Mouse (Mus musculus) embryonic facial prominence, embryonic 13.5 days (tissue): ENCODE data around the gene Ubap2l. TPM values are rescaled to one million over a fixed set of nuclear protein-coding genes. Genes with fewer than 3 reads are reported as not detected.

Source experiments
- ATAC-seq: fragments of 200-750 bp; cut with Nextera tagmentation; 2 replicates; pipeline ENCODE4 v1.8.0; 2017; ENCODE audit warnings: low read depth; ENCODE audit not compliant: insufficient number of reproducible peaks, insufficient read depth, low FRiP score, low TSS enrichment
- H3K27ac ChIP-seq: fragments of 300-500 bp; sonication (generic); 2 replicates; pipeline ENCODE4 v1.5.1; 2015; ENCODE audit warnings: moderate library complexity, mild to moderate bottlenecking, inconsistent platforms
- H3K27me3 ChIP-seq: fragments of 300-500 bp; sonication (generic); 2 replicates; pipeline ENCODE4 v1.6.1; 2015; ENCODE audit warnings: mild to moderate bottlenecking, inconsistent platforms
- H3K36me3 ChIP-seq: fragments of 300-500 bp; sonication (generic); 2 replicates; pipeline ENCODE4 v1.6.1; 2015; ENCODE audit warnings: mild to moderate bottlenecking, inconsistent platforms
- H3K4me1 ChIP-seq: fragments of 300-500 bp; sonication (generic); 2 replicates; pipeline ENCODE4 v1.6.1; 2015; ENCODE audit warnings: inconsistent platforms
- H3K4me2 ChIP-seq: fragments of 300-500 bp; sonication (generic); 2 replicates; pipeline ENCODE4 v1.6.1; 2015; ENCODE audit warnings: moderate library complexity, mild to moderate bottlenecking, inconsistent platforms
- H3K4me3 ChIP-seq: fragments of 300-500 bp; sonication (generic); 2 replicates; pipeline ENCODE4 v1.5.1; 2015; ENCODE audit warnings: mild to moderate bottlenecking, inconsistent platforms
- H3K9ac ChIP-seq: fragments of 300-500 bp; sonication (generic); 2 replicates; pipeline ENCODE4 v1.6.1; 2015; ENCODE audit warnings: mild to moderate bottlenecking, inconsistent platforms
- H3K9me3 ChIP-seq: fragments of 300-500 bp; sonication (generic); 2 replicates; pipeline ENCODE4 v1.6.1; 2016; ENCODE audit warnings: inconsistent platforms
- WGBS: fragments of 180-500 bp; shearing (Covaris S2); methylation state at CpG from one replicate; pipeline ENCODE4 v1.1.7; 2015; ENCODE audit warnings: mixed read lengths; 5-methylcytosine and 5-hydroxymethylcytosine counted together
- polyA plus RNA-seq: library from polyadenylated mRNA; unstranded; fragments of >200 nt; fragmentation: Nextera tagmentation; extraction: Ambion mirVana; gene quantifications from 2 replicates; pipeline ENCODE4 v1.2.1, GENCODE M21; 2015

The Ubap2l gene
- polyA plus RNA-seq, 1 experiment from 2014 or later = 231 TPM

DNA sequence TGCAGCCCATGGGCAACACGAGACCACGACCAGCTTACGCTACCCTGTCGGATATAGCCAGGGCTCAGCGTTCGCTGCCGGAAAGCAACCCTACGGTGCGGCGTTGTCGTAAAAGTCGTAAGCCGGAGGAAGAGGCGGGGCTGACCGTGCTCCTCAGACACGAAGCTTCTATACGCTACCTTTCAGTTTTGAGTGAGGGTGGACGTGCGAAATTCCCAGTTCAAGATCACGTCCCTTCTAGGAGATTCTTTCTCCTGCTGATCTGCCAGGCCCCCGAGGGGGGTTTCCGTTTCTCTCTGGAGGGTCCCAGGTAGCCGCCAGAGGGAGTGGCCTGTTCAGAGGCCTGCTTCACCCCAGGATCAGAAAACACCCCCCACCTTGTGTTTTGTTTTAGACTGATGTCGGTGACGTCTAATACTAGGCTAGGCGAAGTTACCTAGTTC, 53.8 kb downstream of the Ubap2l start, which contains the start of gene Hax1:
Gene Hax1, minus strand, starts transcription at position 169 of the 443 bp plus-strand sequence.
- H3K9me3 ChIP-seq = no peaks in the 10 kb centered on the region
- H3K27me3 ChIP-seq = no peaks in the 10 kb centered on the region
- peak within 1 kb of the TSS; percentile 99 for H3K27ac ChIP-seq
- H3K4me3 ChIP-seq = peak within 1 kb of the TSS; percentile 79
- H3K4me1 ChIP-seq = peaks cover 24% of the 10 kb centered on the region
- peaks cover 62% of the 10 kb centered on the region for H3K36me3 ChIP-seq
- H3K4me2 ChIP-seq = peak within 1 kb of the TSS; percentile 76
- peak; percentile 92 for ATAC-seq
- H3K9ac ChIP-seq = peak within 1 kb of the TSS; percentile 90
- WGBS = under 1% methylated on average over 26 of the region's 26 CpGs

DNA sequence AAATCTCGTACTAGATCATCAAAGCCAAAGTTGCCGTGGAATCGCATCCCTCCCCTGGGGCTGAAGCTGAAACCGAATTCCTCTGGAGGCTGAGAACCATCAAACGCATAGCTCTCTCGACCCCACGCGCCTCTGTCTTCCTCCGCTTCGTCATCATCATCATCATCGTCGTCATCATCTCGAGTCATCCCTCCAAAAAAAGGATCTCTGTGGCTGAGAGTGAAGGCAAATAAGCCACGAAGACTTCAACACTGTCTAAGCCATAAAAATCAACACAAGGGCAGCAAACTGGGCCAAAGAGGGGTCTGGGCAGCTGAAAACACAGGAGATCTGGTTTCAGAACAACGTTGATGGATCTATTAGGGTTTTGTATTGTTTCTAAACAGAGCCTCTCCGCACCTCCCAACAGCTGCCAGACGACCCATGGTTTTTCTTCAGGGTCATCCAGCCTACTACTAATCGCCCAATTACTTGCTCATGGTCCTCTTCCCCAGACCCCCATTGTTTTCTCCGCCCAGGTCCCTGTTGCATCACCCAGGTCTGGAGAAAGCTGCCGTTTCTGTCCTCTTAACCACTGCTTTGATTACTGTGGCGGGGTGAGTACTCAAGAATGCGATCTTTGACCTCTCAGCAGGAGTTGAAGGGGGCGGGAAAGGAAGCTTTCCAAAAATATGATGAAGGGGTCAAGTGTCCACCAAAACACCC, 54.5 kb downstream of the Ubap2l start:
- peak overlapping the region; percentile 99 for H3K27ac ChIP-seq
- peaks cover 24% of the 10 kb centered on the region for H3K4me1 ChIP-seq
- peak overlapping the region; percentile 79 for H3K4me3 ChIP-seq
- no peaks in the 10 kb centered on the region for H3K9me3 ChIP-seq
- H3K36me3 ChIP-seq = peaks cover 57% of the 10 kb centered on the region
- H3K27me3 ChIP-seq = no peaks in the 10 kb centered on the region
- WGBS = 2% methylated on average over 23 of the region's 23 CpGs
- peak overlapping the region; percentile 76 for H3K4me2 ChIP-seq
- peak; percentile 16 for ATAC-seq
- peak overlapping the region; percentile 90 for H3K9ac ChIP-seq

DNA sequence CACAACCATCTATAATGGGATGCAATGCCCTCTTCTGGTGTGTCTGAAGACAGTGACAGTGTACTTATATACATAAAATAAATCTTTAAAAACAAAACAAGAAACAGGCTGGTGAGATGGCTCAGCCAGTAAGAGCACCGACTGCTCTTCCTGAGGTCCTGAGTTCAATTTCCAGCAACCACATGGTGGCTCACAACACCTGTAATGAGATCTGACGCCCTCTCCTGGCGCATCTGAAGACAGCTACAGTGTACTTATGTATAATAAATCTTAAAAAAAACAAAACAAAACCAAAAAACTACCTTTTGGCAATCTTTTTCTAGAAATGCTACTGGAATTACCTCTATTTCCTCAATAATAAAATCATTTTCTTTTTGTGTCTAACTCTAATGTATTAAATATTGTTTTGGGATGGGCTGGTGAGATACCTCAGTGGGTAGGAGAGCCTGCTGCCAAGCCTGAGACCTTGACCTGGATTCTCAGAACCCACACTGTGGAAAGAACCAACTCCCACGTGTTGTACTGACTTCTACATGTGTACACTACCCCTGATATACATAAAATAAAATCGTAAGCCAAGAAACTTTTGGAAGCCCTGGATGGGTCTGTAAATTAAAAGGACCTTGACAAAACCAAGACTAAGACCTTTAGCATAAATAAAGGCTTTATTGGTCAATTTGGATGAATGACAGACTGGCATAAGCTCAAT, 57.5 kb downstream of the Ubap2l start:
- H3K27me3 ChIP-seq = no peaks in the 10 kb centered on the region
- H3K4me2 ChIP-seq = no peak overlapping the region
- ATAC-seq = no peak
- H3K4me3 ChIP-seq = no peak overlapping the region
- H3K36me3 ChIP-seq = peaks cover 40% of the 10 kb centered on the region
- no peak overlapping the region for H3K9ac ChIP-seq
- no peak overlapping the region for H3K27ac ChIP-seq
- H3K9me3 ChIP-seq = no peaks in the 10 kb centered on the region
- 90% methylated on average over 5 of the region's 5 CpGs for WGBS
- H3K4me1 ChIP-seq = peaks cover 19% of the 10 kb centered on the region

DNA sequence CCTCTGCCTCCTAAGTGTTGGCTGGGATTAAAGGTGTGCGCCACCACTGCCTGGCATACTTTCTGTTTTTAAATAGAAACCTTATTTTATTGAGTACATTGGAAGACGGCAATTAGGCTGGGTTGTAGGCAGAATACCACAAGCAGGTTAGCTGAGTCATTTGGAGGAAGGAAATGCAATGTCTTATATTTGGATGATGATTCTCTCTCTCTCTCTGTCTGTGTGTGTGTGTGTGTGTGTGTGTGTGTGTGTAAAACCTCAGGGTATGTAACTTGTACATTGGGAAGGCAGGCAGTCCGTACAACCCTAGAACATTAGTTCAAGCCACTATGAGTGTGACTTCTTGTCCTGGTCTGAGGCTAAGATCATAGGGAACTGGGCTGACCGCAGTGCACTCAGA, 64.6 kb downstream of the Ubap2l start:
- Histone ChIP-seq H3K4me1 (no peaks in the 10 kb centered on the region), H3K9ac (no peak overlapping the region), H3K36me3 (peaks cover 8% of the 10 kb centered on the region; the same call in 1 of the 2 replicates), H3K27ac (no peak overlapping the region), H3K4me2 (no peak overlapping the region), H3K9me3 (no peaks in the 10 kb centered on the region), H3K27me3 (no peaks in the 10 kb centered on the region), H3K4me3 (no peak overlapping the region)
- ATAC-seq = no peak
- WGBS = 92% methylated on average over 4 of the region's 4 CpGs

DNA sequence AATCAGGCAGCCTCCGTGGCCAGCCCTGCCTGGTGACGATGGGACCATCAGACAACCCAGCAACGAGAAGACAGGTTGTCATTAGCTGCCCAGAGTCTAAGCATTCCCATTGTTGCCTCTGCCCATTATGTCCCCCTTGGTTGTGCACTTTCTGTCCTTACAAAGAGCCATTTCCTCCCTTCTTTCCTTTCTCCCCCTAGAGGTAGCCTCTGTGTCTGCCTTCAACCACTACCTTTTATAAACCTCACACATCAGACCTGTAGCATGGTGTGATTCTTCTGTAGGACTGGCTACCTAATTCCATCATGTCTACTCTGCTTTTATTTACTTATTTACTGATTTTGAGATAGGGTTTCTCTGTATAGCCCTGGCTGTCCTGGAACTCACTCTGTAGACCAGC, 65.2 kb downstream of the Ubap2l start:
- no peak overlapping the region for H3K4me2 ChIP-seq
- H3K36me3 ChIP-seq = peaks cover 6% of the 10 kb centered on the region; the same call in 1 of the 2 replicates
- H3K27me3 ChIP-seq = no peaks in the 10 kb centered on the region
- ATAC-seq = no peak
- no peak overlapping the region for H3K9ac ChIP-seq
- no peaks in the 10 kb centered on the region for H3K4me1 ChIP-seq
- no peaks in the 10 kb centered on the region for H3K9me3 ChIP-seq
- no peak overlapping the region for H3K27ac ChIP-seq
- H3K4me3 ChIP-seq = no peak overlapping the region
- 57% methylated on average over 3 of the region's 3 CpGs for WGBS

DNA sequence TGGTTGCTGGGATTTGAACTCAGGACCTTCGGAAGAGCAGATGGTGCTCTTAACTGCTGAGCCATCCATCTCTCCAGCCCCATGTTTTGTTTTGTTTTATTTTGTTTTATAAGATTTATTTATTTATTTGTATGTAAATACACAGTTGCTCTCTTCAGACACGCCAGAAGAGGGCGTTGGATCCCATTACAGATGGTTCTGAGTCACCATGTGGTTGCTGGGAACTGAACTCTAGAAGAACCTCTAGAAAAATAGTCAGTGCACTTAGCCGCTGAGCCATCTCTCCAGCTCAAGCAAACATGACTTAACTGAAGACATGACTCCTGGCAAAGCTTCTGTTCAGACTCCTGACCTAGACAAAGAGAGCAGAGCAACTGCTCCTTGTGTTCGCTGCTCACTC, 70.0 kb downstream of the Ubap2l start:
- Histone ChIP-seq H3K36me3 (no peaks in the 10 kb centered on the region), H3K27me3 (no peaks in the 10 kb centered on the region), H3K27ac (no peak overlapping the region), H3K4me3 (no peak overlapping the region), H3K9ac (no peak overlapping the region), H3K9me3 (no peaks in the 10 kb centered on the region), H3K4me1 (no peaks in the 10 kb centered on the region), H3K4me2 (no peak overlapping the region)
- ATAC-seq = no peak
- 71% methylated on average over 5 of the region's 5 CpGs for WGBS

DNA sequence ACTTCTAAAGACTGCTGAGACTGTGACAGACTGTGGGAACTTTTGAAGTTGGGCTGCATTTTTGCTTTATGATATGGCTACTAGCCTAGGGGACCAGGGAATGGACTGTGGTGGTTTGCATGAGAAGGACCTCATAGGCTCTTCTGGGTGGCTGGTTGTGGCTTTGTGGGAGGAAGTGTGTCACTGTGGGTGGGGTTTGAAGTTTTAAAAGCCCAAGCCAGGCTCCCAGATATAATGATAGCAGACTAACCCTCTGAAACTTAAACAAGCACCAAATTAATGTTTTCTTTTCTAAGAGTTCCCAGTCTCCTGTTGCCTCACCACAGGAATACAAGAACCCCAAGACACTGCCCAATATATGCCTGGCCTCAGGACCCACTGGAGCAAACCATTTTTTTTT, 75.6 kb downstream of the Ubap2l start:
- Histone ChIP-seq H3K9ac (no peak overlapping the region), H3K4me1 (no peaks in the 10 kb centered on the region), H3K36me3 (no peaks in the 10 kb centered on the region), H3K27me3 (no peaks in the 10 kb centered on the region), H3K4me2 (no peak overlapping the region), H3K4me3 (no peak overlapping the region), H3K27ac (no peak overlapping the region), H3K9me3 (no peaks in the 10 kb centered on the region)
- ATAC-seq = no peak

DNA sequence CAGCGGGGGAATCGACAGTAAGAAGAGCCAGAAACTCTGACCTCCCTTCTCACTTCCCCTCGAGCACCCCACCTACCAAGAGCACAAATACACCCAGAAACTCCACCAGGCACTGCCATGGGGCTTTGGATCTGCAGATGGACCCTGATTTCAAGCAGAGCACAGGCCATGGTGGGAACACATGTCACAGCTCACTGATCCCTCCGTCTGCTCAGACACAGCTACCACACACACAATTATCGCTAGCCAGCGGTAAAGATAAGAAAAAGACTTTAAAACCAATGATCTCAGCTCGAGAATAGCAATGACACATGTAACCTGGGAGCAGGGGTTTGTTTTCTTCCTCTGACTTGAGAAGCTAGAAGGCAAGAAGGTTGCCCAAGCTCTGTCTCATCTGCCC, 83.9 kb downstream of the Ubap2l start:
- Histone ChIP-seq H3K27ac (no peak overlapping the region), H3K27me3 (no peaks in the 10 kb centered on the region), H3K4me3 (no peak overlapping the region), H3K4me2 (no peak overlapping the region), H3K36me3 (no peaks in the 10 kb centered on the region), H3K9ac (no peak overlapping the region), H3K9me3 (no peaks in the 10 kb centered on the region), H3K4me1 (peaks cover 9% of the 10 kb centered on the region)
- no peak for ATAC-seq
- 78% methylated on average over 7 of the region's 7 CpGs for WGBS

DNA sequence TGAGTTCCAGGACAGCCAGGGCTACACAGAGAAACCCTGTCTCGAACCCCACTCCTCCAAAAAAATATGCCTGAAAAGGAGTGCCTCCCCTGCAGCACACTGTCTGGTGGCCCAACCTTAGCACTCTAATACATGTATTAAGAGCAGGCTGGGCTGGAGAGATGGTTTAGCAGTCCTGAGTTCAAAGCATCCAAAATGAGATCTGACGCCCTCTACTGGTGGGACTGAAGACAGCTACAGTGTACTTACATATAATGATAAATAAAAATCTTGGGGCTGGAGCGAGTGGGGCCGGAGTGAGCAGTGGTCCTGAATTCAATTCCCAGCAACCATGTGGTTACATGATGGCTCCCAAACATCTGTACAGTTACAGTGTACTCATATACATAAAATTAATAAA, 85.5 kb downstream of the Ubap2l start:
- no peak overlapping the region for H3K9ac ChIP-seq
- 74% methylated on average over 4 of the region's 4 CpGs for WGBS
- no peaks in the 10 kb centered on the region for H3K27me3 ChIP-seq
- no peak overlapping the region for H3K27ac ChIP-seq
- no peak for ATAC-seq
- H3K4me3 ChIP-seq = no peak overlapping the region
- H3K4me2 ChIP-seq = no peak overlapping the region
- no peaks in the 10 kb centered on the region for H3K9me3 ChIP-seq
- H3K4me1 ChIP-seq = peaks cover 14% of the 10 kb centered on the region
- no peaks in the 10 kb centered on the region for H3K36me3 ChIP-seq

DNA sequence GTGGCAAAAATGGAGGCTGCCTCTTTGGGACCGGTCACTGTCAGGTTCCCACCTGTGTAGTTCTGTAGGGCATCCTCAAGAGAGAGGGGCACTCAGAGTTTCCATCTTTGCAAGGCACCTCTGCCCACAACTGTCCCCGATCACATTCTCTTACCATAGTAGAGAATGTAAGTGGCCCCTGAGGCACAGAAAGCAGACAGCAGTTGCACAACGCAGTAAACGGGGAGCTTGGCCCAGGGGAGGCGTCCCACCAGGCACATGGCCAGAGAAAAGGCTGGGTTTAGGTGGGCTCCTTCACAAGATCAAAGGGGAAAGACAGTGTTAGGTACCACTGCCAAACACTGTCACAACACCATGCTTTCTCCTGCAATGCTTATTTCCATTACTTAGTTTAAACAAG, 86.5 kb downstream of the Ubap2l start:
- H3K27me3 ChIP-seq = no peaks in the 10 kb centered on the region
- peaks cover 24% of the 10 kb centered on the region for H3K4me1 ChIP-seq
- 88% methylated on average over 5 of the region's 5 CpGs for WGBS
- H3K4me2 ChIP-seq = no peak overlapping the region
- H3K9me3 ChIP-seq = no peaks in the 10 kb centered on the region
- no peak overlapping the region for H3K4me3 ChIP-seq
- ATAC-seq = no peak
- H3K36me3 ChIP-seq = no peaks in the 10 kb centered on the region
- H3K9ac ChIP-seq = no peak overlapping the region
- H3K27ac ChIP-seq = no peak overlapping the region

DNA sequence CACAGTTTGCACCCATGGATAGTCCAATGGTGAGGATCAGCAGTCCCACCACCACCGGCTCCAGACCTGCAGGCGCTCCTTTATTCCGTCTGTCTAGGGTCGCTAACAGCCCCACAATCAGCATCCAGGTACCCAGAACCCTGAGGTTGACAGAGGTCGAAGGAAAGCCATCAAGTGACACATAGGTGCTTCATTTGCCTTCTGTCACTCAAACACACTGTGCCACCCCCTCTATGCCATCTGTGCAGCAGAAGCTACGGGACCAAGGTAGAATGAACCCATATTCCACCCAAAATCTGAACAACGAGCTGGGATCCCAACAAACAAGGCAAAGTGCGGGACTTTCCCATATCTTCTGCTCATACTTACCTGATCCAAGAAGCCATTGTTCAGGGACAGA, 86.9 kb downstream of the Ubap2l start:
- ATAC-seq = no peak
- no peaks in the 10 kb centered on the region for H3K9me3 ChIP-seq
- no peak overlapping the region for H3K9ac ChIP-seq
- H3K4me2 ChIP-seq = no peak overlapping the region
- no peaks in the 10 kb centered on the region for H3K36me3 ChIP-seq
- H3K4me3 ChIP-seq = no peak overlapping the region
- H3K27me3 ChIP-seq = no peaks in the 10 kb centered on the region
- no peak overlapping the region for H3K27ac ChIP-seq
- peaks cover 28% of the 10 kb centered on the region for H3K4me1 ChIP-seq
- WGBS = 93% methylated on average over 8 of the region's 8 CpGs
